Mouse (Mus musculus): ENCODE data around the gene Etfrf1. TPM values are rescaled to one million over a fixed set of nuclear protein-coding genes. Genes with fewer than 3 reads are reported as not detected.

The Etfrf1 gene
- polyA plus RNA-seq, 1 experiment from 2014 or later = 60.0 TPM

GRCm38 (mm10) chr6:145255952-145256700, 45.2 kb downstream of the Etfrf1 start:
- no peak for ATAC-seq (ENCODE audit: insufficient number of reproducible peaks, low FRiP score)
- 73% methylated on average over 13 of the region's 13 CpGs for WGBS
- no peak overlapping the region for H3K27ac ChIP-seq (ENCODE audit: poor library complexity, severe bottlenecking)
- H3K9me3 ChIP-seq (replicated peaks) = no peaks in the 10 kb centered on the region
- H3K9ac ChIP-seq = no peak overlapping the region
- H3K27me3 ChIP-seq (replicated peaks) = peaks cover 83% of the 10 kb centered on the region
- H3K36me3 ChIP-seq = no peaks in the 10 kb centered on the region
- H3K4me3 ChIP-seq = no peak overlapping the region
- no peak overlapping the region for H3K4me2 ChIP-seq
- no peaks in the 10 kb centered on the region; the same call in 1 of the 2 replicates for H3K4me1 ChIP-seq (replicated peaks)

- no peak overlapping the region for H3K27ac ChIP-seq (ENCODE audit: poor library complexity, severe bottlenecking)
- peaks cover 87% of the 10 kb centered on the region for H3K27me3 ChIP-seq (replicated peaks)
- H3K9me3 ChIP-seq (replicated peaks) = no peaks in the 10 kb centered on the region
- WGBS = 56% methylated on average over 2 of the region's 2 CpGs
- ATAC-seq (ENCODE audit: insufficient number of reproducible peaks, low FRiP score) = no peak
- H3K4me2 ChIP-seq = no peak overlapping the region
- no peak overlapping the region for H3K9ac ChIP-seq
- no peaks in the 10 kb centered on the region for H3K36me3 ChIP-seq
- H3K4me1 ChIP-seq (replicated peaks) = no peaks in the 10 kb centered on the region; the same call in 1 of the 2 replicates
- H3K4me3 ChIP-seq = no peak overlapping the region
Observed at GRCm38 (mm10) chr6:145256701-145257073, 45.8 kb downstream of the Etfrf1 start.

- no peaks in the 10 kb centered on the region for H3K4me1 ChIP-seq (replicated peaks)
- 88% methylated on average over 7 of the region's 7 CpGs for WGBS
- H3K9ac ChIP-seq = no peak overlapping the region
- ATAC-seq (ENCODE audit: insufficient number of reproducible peaks, low FRiP score) = no peak
- no peak overlapping the region for H3K4me2 ChIP-seq
- no peaks in the 10 kb centered on the region for H3K36me3 ChIP-seq
- no peak overlapping the region for H3K4me3 ChIP-seq
- H3K27ac ChIP-seq (ENCODE audit: poor library complexity, severe bottlenecking) = no peak overlapping the region
- peaks cover 77% of the 10 kb centered on the region for H3K27me3 ChIP-seq (replicated peaks)
- H3K9me3 ChIP-seq (replicated peaks) = no peaks in the 10 kb centered on the region; the same call in 1 of the 2 replicates
Observed at GRCm38 (mm10) chr6:145262314-145262713, 51.4 kb downstream of the Etfrf1 start.

Other genes starting within 250 kb of the Etfrf1 start
- gene Bcat1, start 134.9 kb upstream of the Etfrf1 start, polyA plus RNA-seq (2016; fragmentation: Nextera tagmentation; extraction: Ambion mirVana) = 11.1 and 11.2 TPM in 2 replicates
- 2.3 and 2.7 TPM in 2 replicates for gene Lrmp, start 95.5 kb upstream of the Etfrf1 start, polyA plus RNA-seq (2016; fragmentation: Nextera tagmentation; extraction: Ambion mirVana)
- gene Casc1, start 129 bp upstream of the Etfrf1 start, polyA plus RNA-seq (2016; fragmentation: Nextera tagmentation; extraction: Ambion mirVana) = 0.22 and 0.35 TPM in 2 replicates
- gene Kras, start 39.1 kb downstream of the Etfrf1 start, polyA plus RNA-seq (2016; fragmentation: Nextera tagmentation; extraction: Ambion mirVana) = 49.4 and 51.2 TPM in 2 replicates

Data from heart, embryonic 12.5 days (tissue).